ENCODE assay signal across 9 mouse cellular contexts in genomic region chr7:4500892-4501471, GRCm38 (mm10). TPM values are rescaled to one million over a fixed set of nuclear protein-coding genes. Genes with fewer than 3 reads are reported as not detected.
DNase-seq lines count a peak whose midpoint lies in the region; ATAC-seq and TF ChIP-seq lines count a peak whose summit lies in the region.
"Had no signal": no experiment of that assay in that cellular context is flagged by ENCODE, and none has a peak within 500 bp of the region (broad histone marks: within the 10 kb centered on the region; RNA-seq: fewer than 3 reads in every experiment).

No protein-coding gene starts in this region.

- DNase-seq in CH12.LX (ENCODE audit: extremely low read depth), result peak; percentile 47
- DNase-seq in adrenal gland, postnatal 36 days, result peak; percentile 57 to 68
- DNase-seq in layer of hippocampus, postnatal 36 days, result peak; percentile 43 to 54
- DNase-seq in lung, postnatal 36 days, result peak; percentile 54
- peak; percentile 66 to 68 for DNase-seq in right cerebral cortex, postnatal 10 days (ENCODE audit: low spot score in 2 of 2)
- peak; percentile 17 to 22 for DNase-seq in urinary bladder, postnatal 36 days (ENCODE audit: low spot score in 2 of 2)

- no peak for TF ChIP-seq RAD21 in CH12.LX (IDR thresholded peaks at IDR 0.05; ENCODE audit: low read depth, low read length)

- no peak for TF ChIP-seq CTCF in CH12.LX (conservative IDR thresholded peaks at IDR 0.05 in 1 of 2, IDR thresholded peaks at IDR 0.05 in 1 of 2; ENCODE audit: low read depth in 2 of 2, low read length in 2 of 2)

- peaks cover 51% of the 10 kb centered on the region for H3K79me2 ChIP-seq in CH12.LX (replicated peaks; ENCODE audit: control insufficient read depth, extremely low read depth, insufficient read depth, poor library complexity, severe bottlenecking)

- ATAC-seq in hindbrain, embryonic 12.5 days (ENCODE audit: low FRiP score), result peak; percentile 41

- under 1% methylated on average over 40 of the region's 52 CpGs for WGBS in hindbrain, embryonic 12.5 days

- peaks cover 40 to 74% of the 10 kb centered on the region in 2 experiments for H3K4me1 ChIP-seq in CH12.LX (ENCODE audit: control insufficient read depth in 1 of 2, insufficient read depth in 2 of 2)
- H3K4me1 ChIP-seq in erythroblast, embryonic 14.5 days (ENCODE audit: control insufficient read depth), result peaks cover 66% of the 10 kb centered on the region
- H3K4me1 ChIP-seq in hindbrain, embryonic 12.5 days, result peaks cover 38% of the 10 kb centered on the region

- H3K36me3 ChIP-seq in CH12.LX (replicated peaks in 1 of 2; ENCODE audit: control insufficient read depth in 1 of 2, insufficient read depth in 1 of 2, low read length in 1 of 2), result peaks cover 14 to 39% of the 10 kb centered on the region in 2 experiments
- H3K36me3 ChIP-seq in erythroblast, embryonic 14.5 days (ENCODE audit: control insufficient read depth), result peaks cover 36% of the 10 kb centered on the region
- peaks cover 15% of the 10 kb centered on the region for H3K36me3 ChIP-seq in hindbrain, embryonic 12.5 days

- H3K27me3 ChIP-seq in CH12.LX (replicated peaks), result no peaks in the 10 kb centered on the region
- no peaks in the 10 kb centered on the region for H3K27me3 ChIP-seq in erythroblast, embryonic 14.5 days (ENCODE audit: control insufficient read depth)
- no peaks in the 10 kb centered on the region for H3K27me3 ChIP-seq in hindbrain, embryonic 12.5 days

- in situ Hi-C loops in CH12.LX (cut with MboI; ENCODE audit: low pct_ligation_motif_present, low pct_unique_long_range_greater_than_20kb, low sequenced_read_pairs), result no loop called here

- dilution Hi-C loops in CH12.LX (cut with MboI; ENCODE audit: extremely low pct_ligation_motif_present, extremely low pct_unique_long_range_greater_than_20kb, low sequenced_read_pairs), result no loop called here

- H3K9ac ChIP-seq in CH12.LX (ENCODE audit: insufficient read depth, low read depth), result peak overlapping the region; percentile 94
- peak overlapping the region; percentile 97 for H3K9ac ChIP-seq in hindbrain, embryonic 12.5 days

- peak overlapping the region; percentile 74 to 99 (median 99) for H3K4me3 ChIP-seq in CH12.LX (replicated peaks in 1 of 3; ENCODE audit: low read depth in 2 of 3, low read length in 2 of 3, poor library complexity in 1 of 3)
- H3K4me3 ChIP-seq in erythroblast, embryonic 14.5 days (replicated peaks), result peak overlapping the region; percentile 90
- peak overlapping the region; percentile 97 for H3K4me3 ChIP-seq in hindbrain, embryonic 12.5 days

- TF ChIP-seq POLR2A in CH12.LX (IDR thresholded peaks at IDR 0.05; ENCODE audit: low read depth, low read length), result no peak

- TF ChIP-seq EP300 in CH12.LX (IDR thresholded peaks at IDR 0.05; ENCODE audit: low read length), result no peak

- H3K27ac ChIP-seq in CH12.LX (ENCODE audit: insufficient read depth, low read depth), result peak overlapping the region; percentile 52
- peak overlapping the region; percentile 88 for H3K27ac ChIP-seq in hindbrain, embryonic 12.5 days

- peak overlapping the region; percentile 98 for H3K4me2 ChIP-seq in CH12.LX (ENCODE audit: insufficient read depth, low read depth, poor library complexity, severe bottlenecking)
- peak overlapping the region; percentile 89 for H3K4me2 ChIP-seq in hindbrain, embryonic 12.5 days (replicated peaks)

- H3K9me3 ChIP-seq in CH12.LX (replicated peaks; ENCODE audit: low read length), result no peaks in the 10 kb centered on the region
- H3K9me3 ChIP-seq in erythroblast, embryonic 14.5 days (ENCODE audit: control insufficient read depth, low read length), result no peaks in the 10 kb centered on the region
- H3K9me3 ChIP-seq in hindbrain, embryonic 12.5 days (replicated peaks), result no peaks in the 10 kb centered on the region

TF ChIP-seq in CH12.LX, 34 proteins besides CTCF, POLR2A, EP300 and RAD21:
- TF ChIP-seq BHLHE40 (IDR thresholded peaks at IDR 0.05; ENCODE audit: low read depth, low read length) (0 out of 2 replicates have a peak, but pooled peaks have one; percentile 6), MAZ (IDR thresholded peaks at IDR 0.05; ENCODE audit: low read depth, low read length) (no peak), SIN3A (IDR thresholded peaks at IDR 0.05; ENCODE audit: low read length) (peak; percentile 43; the same call in 1 of the 2 replicates), POLR2AphosphoS2 (IDR thresholded peaks at IDR 0.05; ENCODE audit: low read depth, low read length) (no peak), MXI1 (IDR thresholded peaks at IDR 0.05; ENCODE audit: low read depth, low read length) (peak; percentile 50), ZMIZ1 (IDR thresholded peaks at IDR 0.05; ENCODE audit: low read depth, low read length) (no peak), TCF12 (IDR thresholded peaks at IDR 0.05; ENCODE audit: low read depth, low read length) (no peak), ZKSCAN1 (IDR thresholded peaks at IDR 0.05; ENCODE audit: borderline replicate concordance, low read depth, low read length) (no peak), JUN (IDR thresholded peaks at IDR 0.05; ENCODE audit: insufficient read depth, low read depth, low read length) (no peak), CHD1 (IDR thresholded peaks at IDR 0.05; ENCODE audit: low read depth, low read length) (no peak)

RNA-seq across cellular contexts. Expression of gene Ppp1r12c, which starts 0.5 kb away (rescaled TPM):
- 55.8 and 60.5 TPM in 2 replicates for total RNA-seq in CH12.LX (2012; rRNA removed)
- 71.0 and 78.1 TPM in 2 replicates for total RNA-seq in CH12.LX (2014; rRNA removed)
- 103 and 112 TPM in 2 replicates for polyA plus RNA-seq in CH12.LX (2012; ENCODE audit: insufficient read length, low read depth)
- total RNA-seq in adrenal gland, postnatal 36 days (2021), result 100 to 1,000 TPM in 1 of 2 experiments, 10 to 100 TPM in 1; 74.6 to 112 TPM
- polyA plus RNA-seq in erythroblast, embryonic 14.5 days (2012), result 10.8 and 16.5 TPM in 2 replicates
- polyA plus RNA-seq in hindbrain, embryonic 12.5 days (2016; fragmentation: Nextera tagmentation; extraction: Ambion mirVana), result 65.8 and 72.0 TPM in 2 replicates
- 100 to 1,000 TPM; 146 to 164 TPM for total RNA-seq in layer of hippocampus, postnatal 36 days (2021)

RNA-seq across cellular contexts. Expression of gene Tnnt1, which starts 15.2 kb away (rescaled TPM):
- total RNA-seq in CH12.LX (2012; rRNA removed) (0.25 and 0.30 TPM in 2 replicates), CH12.LX (2014; rRNA removed) (0.53 TPM in 1 of 2 replicates, not detected in the other)
- polyA plus RNA-seq in CH12.LX (2012; ENCODE audit: insufficient read length, low read depth), result 0.36 and 0.76 TPM in 2 replicates
- total RNA-seq in adrenal gland, postnatal 36 days (2021), result 1 to 10 TPM; 1.0 to 1.8 TPM
- 0.28 TPM in 1 of 2 replicates, not detected in the other for polyA plus RNA-seq in erythroblast, embryonic 14.5 days (2012)
- polyA plus RNA-seq in hindbrain, embryonic 12.5 days (2016; fragmentation: Nextera tagmentation; extraction: Ambion mirVana), result 19.2 and 72.4 TPM in 2 replicates
- total RNA-seq in layer of hippocampus, postnatal 36 days (2021), result 1 to 10 TPM; 1.1 to 4.2 TPM

RNA-seq across cellular contexts. Expression of gene Tnni3, which starts 23.0 kb away (rescaled TPM):
- 0.51 and 0.59 TPM in 2 replicates for total RNA-seq in CH12.LX (2012; rRNA removed)
- total RNA-seq in CH12.LX (2014; rRNA removed), result 0.64 TPM in 1 of 2 replicates, not detected in the other
- polyA plus RNA-seq in CH12.LX (2012; ENCODE audit: insufficient read length, low read depth), result 1.6 and 2.0 TPM in 2 replicates
- under 1 TPM; 0.56 to 0.76 TPM for total RNA-seq in adrenal gland, postnatal 36 days (2021)
- not detected in 2 replicates for polyA plus RNA-seq in erythroblast, embryonic 14.5 days (2012)
- 2.2 and 3.1 TPM in 2 replicates for polyA plus RNA-seq in hindbrain, embryonic 12.5 days (2016; fragmentation: Nextera tagmentation; extraction: Ambion mirVana)
- total RNA-seq in layer of hippocampus, postnatal 36 days (2021), result 1 to 10 TPM in 1 of 2 experiments, under 1 TPM in 1; 0.70 to 1.3 TPM

RNA-seq across cellular contexts. Expression of gene Dnaaf3, which starts 31.3 kb away (rescaled TPM):
- total RNA-seq in CH12.LX (2012; rRNA removed) (0.46 and 0.59 TPM in 2 replicates), CH12.LX (2014; rRNA removed) (0.16 TPM in 1 of 2 replicates, not detected in the other)
- polyA plus RNA-seq in CH12.LX (2012; ENCODE audit: insufficient read length, low read depth), result 0.83 and 1.1 TPM in 2 replicates
- total RNA-seq in adrenal gland, postnatal 36 days (2021), result 1 to 10 TPM in 1 of 2 experiments, under 1 TPM in 1; 0.70 to 1.2 TPM
- polyA plus RNA-seq in erythroblast, embryonic 14.5 days (2012), result 0.02 TPM in 2 replicates
- 2.5 and 3.6 TPM in 2 replicates for polyA plus RNA-seq in hindbrain, embryonic 12.5 days (2016; fragmentation: Nextera tagmentation; extraction: Ambion mirVana)
- total RNA-seq in layer of hippocampus, postnatal 36 days (2021), result under 1 TPM; 0.38 to 0.65 TPM
- total RNA-seq: gastrocnemius, postnatal 36 days had no signal

RNA-seq across cellular contexts. Expression of gene Eps8l1, which starts 40.5 kb away (rescaled TPM):
- total RNA-seq in CH12.LX (2012; rRNA removed) (5.8 and 6.0 TPM in 2 replicates), CH12.LX (2014; rRNA removed) (4.2 and 5.4 TPM in 2 replicates)
- 8.4 and 11.3 TPM in 2 replicates for polyA plus RNA-seq in CH12.LX (2012; ENCODE audit: insufficient read length, low read depth)
- 1 to 10 TPM; 2.6 to 9.6 TPM for total RNA-seq in adrenal gland, postnatal 36 days (2021)
- not detected in 2 replicates for polyA plus RNA-seq in erythroblast, embryonic 14.5 days (2012)
- polyA plus RNA-seq in hindbrain, embryonic 12.5 days (2016; fragmentation: Nextera tagmentation; extraction: Ambion mirVana), result 7.1 and 8.6 TPM in 2 replicates
- 1 to 10 TPM; 4.3 to 5.4 TPM for total RNA-seq in layer of hippocampus, postnatal 36 days (2021)

Comparison
In these comparisons a context has a peak if more than half of its experiments do, and no peak if none do; other contexts are left out.
1. Peak in every context shown above with its lines: DNase-seq, ATAC-seq, H3K4me3 ChIP-seq and H3K27ac ChIP-seq.